Mouse (Mus musculus): ENCODE data around the gene 2300002M23Rik.

The 2300002M23Rik gene

DNA sequence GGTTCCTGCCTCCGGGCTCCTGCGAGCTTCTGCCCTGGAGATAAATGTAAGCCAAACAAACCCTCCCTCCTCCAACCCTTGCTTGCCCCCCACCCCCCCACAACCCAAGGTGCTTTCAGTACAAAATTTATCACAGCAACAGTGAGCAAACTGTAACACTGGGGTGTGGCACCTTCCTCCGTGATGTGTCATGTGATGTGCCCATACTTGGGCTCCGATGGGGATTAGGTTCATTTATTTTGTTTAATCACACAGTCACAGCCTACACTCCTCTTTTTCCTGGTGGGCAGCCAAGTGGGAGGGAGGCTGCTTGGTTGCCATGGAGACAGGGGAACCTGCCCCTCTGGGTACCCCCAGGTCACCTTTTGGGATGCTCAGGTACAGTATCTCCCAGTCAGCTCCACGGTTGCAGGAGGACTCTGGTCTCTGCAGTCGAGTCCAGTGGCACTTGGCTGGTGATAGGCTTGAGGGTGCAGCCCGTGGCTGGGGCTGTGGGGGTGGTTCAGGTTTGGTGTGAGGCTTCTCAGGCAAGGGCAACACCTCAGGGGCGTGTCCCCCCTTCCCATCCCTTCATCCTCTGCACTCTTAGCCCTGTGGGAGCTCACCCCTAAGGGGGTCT, 34.6 kb downstream of the 2300002M23Rik start:
- no peak for DNase-seq (ENCODE audit: low spot score in 2 of 2)

DNA sequence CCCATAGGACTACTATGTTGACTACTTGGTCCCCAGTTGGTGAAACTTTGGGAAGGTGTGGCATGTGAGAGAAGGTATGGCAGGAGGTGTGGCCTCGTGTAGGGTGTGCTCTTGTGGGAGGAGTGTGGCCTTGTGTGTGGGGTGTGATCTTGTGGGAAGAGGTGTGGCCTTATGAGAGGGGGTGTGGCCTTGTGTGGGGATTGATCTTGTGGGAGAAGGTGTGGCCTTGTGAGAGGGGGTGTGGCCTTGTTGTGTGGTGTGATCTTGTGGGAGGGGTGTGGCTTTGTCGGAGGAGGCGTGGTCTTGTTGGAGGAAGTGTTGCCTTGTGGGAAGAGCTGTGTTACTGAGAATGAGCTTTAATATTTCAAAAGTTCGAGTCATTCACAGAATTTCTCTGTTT, 49.9 kb downstream of the 2300002M23Rik start:
- DNase-seq (ENCODE audit: low spot score in 2 of 2), result no peak
